Mouse (Mus musculus) thymus, adult 2 months (tissue): ENCODE measurements around the gene Wars2.

ENCODE experiments used
- CTCF ChIP-seq: fragments of 200-500 bp; IDR thresholded peaks from 2 replicates; pipeline ENCODE4 v1.5.1; 2012; ENCODE audit warnings: mild to moderate bottlenecking, control low read depth, low read length, moderate library complexity, borderline replicate concordance; ENCODE audit not compliant: control insufficient read depth, poor library complexity, insufficient read depth; ENCODE audit errors: extremely low read depth
- POLR2A ChIP-seq: fragments of 200-500 bp; IDR thresholded peaks from 2 replicates; pipeline ENCODE4 v1.6.1; 2012; ENCODE audit warnings: mild to moderate bottlenecking, low read length, control low read depth, moderate library complexity; ENCODE audit not compliant: control insufficient read depth, poor library complexity, insufficient read depth; ENCODE audit errors: extremely low read depth

- TF ChIP-seq POLR2A (no peak), CTCF (no peak)
Measured at GRCm38 (mm10) chr3:99174658-99175304, 33.9 kb downstream of the Wars2 start.
